Mouse (Mus musculus) spleen, adult 12 weeks (tissue): ENCODE data around the gene Slc2a4.
"Not testable (repeated sequence)": the region's sequence is repeated elsewhere in the genome, so short reads cannot be mapped to it uniquely, and the experiment has no call there.

ENCODE experiments used
- DNase-seq: peaks from one replicate; pipeline ENCODE4 v3.0.0; 2022; ENCODE audit warnings: low spot score

The Slc2a4 gene

DNA sequence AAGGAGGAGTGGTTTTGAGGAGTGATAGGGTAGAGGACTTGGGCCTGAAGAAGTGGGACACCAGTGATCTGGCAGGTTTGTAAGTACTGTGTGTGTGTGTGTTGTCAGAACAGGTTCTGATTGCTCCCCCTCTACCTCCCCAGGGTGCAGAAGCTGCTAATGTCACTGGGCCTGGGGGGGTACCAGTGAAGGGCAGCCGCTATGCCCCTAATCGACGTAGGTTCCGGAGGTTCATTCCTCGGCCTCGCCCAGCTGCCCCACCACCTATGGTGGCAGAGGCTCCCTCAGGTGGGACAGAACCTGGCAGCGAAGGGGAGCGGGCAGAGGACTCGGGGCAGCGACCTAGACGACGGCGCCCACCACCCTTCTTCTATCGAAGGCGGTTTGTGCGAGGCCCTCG is 8.3 kb downstream of the Slc2a4 start:
- DNase-seq, result no peak

DNA sequence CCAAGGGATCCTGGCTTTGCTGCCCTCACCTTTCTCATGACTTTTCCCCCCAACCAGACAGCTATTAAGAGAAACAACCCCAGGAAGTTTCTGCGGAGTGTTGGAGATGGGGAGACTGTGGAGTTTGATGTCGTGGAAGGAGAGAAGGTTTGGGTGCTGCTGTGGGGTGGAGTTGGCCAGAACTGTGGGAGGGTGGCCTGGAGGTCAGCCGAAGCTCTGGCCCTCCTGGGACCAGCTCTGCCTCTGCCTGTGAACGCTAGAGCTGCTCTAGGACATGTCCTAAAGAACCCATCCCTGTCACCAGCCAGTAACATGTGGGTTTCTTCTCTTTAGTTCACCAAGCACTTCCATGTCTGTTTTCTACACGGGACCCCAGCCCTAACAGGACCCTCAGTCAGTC is 8.8 kb downstream of the Slc2a4 start:
- no peak for DNase-seq

DNA sequence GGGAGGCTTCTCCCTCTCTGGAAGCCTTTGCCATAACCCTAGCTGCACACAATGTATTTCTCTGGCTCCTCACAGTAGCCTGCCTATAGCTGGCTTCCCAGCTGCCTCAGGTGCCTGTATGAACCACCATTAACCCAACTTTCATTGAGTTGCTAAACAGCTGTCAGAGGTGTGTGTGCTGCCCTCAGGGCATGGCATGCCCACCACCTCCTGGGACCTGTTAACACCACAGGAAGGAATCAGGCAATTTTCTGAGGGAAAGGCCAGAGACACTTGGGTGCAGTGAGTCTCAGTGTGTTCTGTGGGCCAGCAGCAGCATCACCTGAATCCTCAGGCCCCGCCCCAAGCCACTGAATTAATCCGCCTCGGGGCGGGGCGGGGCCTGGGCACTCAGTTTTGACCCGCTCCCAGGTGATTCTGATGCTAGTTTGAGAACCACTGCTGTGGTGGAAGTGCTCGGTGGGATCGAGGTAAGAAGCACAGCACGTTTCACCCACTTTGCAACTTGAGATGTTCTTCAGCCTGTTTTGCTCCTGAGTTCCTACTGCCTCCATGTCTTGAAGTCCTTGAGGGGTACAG is 9.5 kb downstream of the Slc2a4 start:
- DNase-seq, result no peak

DNA sequence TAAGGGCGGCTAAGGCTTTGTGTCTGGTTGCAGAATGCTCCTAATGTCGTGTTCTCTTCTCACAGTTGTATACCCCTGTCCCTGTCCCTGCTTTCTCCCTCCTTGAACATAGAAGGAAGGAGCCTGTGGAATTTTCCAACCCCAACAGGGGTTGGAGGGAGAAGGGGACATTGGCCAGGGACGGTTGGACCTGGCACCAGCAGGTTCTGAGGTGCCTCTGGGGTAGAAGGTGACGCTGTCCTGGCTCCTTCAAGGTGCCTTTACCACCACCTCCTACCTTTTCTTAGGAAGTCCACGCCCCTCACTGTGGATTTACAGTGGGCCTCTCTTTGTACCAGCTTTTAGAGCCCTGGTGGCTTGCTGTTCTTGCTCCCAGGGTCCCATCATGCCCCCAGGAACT is 10.2 kb downstream of the Slc2a4 start:
- DNase-seq, result no peak

DNA sequence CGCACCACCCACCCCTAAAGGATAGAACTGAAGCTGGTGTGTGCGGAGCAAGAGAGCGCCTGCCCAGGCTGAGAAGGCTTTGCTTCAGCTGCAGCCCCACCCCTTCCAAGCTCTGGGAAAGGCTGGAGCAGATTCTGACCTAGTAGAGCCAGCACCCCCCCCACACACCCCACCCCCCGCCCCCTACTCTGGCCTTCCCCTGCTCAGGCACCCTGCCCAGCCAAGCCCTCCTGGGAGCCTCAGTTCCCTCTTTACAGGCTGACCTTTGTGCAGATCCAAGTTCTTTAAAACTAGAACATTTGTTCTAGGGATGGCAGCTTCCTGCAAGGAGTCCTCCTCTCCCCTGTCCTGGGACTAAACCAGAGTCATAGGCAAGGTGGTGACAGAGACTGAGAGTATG is 10.6 kb downstream of the Slc2a4 start:
- DNase-seq, result no peak

DNA sequence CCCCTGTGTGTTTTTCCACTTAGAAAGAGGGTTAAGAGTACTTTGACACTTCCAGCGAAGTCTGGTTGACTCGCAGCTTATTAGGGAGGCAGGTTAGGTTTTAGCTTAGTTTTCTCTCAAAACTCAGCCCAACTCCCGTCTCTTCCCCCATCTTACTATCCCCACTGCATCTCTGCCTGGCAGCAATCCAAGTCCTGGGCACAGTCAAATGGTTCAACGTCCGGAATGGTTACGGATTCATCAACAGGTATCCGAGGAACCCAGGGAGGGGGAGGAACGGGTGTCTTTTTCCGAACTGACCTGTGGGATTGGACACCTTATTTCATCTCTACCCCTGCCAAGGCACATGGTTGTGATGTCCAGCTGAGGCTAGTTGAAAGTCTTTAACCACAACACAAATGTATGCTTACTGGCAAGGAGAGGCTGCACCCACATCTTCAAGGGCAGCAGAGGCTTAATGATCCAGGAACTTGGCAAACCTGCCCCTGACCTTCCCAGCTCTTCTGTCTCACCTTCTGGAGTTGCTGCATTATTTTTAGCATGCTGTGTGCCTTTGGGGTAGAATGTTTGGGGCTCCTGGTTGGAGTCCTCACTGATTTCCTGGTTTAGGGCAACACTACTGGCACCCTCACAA is 11.2 kb downstream of the Slc2a4 start:
- no peak for DNase-seq

DNA sequence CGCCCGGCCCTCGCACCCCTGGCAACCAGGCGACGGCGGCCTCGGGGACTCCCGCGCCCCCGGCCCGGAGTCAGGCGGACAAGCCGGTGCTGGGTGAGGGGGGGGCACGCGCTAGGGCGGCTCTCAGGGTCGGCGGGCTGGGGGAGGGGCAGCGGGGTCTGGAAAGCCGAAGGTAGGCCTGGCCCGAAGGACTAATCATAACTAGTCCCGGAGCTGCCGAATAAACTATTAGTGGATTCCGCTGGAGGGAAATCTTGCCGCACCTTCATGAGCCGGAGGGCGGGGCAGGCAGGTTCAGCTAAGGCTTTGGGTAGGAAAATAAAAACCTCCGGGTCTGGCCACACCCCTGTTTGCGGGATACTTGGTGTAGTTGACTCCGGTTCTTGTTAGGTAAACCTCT is 11.8 kb downstream of the Slc2a4 start:
- no peak for DNase-seq

DNA sequence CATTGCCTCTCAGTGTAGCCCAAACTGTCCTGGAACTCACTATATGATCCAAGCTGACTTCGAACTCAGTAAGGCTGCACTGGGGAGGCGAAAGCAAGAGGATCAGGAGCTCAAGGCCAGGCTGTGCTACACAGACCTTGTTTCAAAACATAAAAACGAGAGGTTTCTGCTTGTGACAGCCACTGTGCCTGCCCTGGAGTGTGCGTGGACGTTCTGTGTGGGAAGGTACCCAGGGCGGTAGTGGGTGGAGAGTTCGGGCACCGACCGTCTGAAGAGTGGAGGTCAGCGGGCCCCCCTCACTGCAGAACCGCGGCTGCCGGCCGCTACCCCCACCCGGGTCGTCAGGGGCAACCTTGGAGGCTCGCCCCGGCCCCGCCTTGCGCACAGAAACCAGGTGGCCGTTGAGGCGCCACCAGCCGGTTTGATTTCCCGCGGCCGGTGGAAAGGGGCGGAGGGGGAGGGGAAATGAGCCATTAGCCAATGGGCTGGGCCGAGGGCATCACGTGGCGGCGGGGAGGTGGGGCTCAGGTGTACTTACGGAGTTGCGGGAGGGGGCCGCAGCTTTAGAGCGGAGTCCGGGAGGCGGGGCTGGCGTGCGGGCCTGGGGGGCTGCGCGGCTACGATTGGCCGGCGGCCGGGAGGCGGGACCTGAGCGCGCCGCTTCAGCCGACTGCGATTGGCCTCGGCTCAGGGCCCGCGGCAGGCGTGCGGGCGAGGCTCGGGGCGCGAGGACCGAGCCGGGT is 12.7 kb downstream of the Slc2a4 start, which contains the start of gene Ybx2:
Gene Ybx2, plus strand, starts transcription at position 660 of the 743 bp plus-strand sequence.
- DNase-seq, result peak; percentile 73

DNA sequence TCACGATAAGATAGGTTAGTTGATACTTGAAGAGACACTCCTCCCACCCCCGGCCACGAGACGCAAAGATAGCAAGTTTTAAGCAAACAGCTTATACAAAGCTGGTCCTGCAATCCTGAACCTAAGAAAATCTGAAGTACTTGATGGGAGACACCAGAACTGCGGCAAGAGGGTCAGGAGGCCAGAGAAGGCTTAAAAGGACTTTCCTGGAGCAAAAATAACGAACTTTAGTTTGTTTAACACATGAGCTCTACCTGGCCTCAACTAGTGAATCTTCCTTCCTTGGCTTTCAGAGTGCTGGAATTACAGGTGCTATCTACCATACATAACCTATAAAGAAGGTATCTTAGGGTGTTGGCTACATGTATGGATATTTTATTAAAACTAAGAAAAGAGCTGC is 13.3 kb downstream of the Slc2a4 start:
- no peak for DNase-seq

DNA sequence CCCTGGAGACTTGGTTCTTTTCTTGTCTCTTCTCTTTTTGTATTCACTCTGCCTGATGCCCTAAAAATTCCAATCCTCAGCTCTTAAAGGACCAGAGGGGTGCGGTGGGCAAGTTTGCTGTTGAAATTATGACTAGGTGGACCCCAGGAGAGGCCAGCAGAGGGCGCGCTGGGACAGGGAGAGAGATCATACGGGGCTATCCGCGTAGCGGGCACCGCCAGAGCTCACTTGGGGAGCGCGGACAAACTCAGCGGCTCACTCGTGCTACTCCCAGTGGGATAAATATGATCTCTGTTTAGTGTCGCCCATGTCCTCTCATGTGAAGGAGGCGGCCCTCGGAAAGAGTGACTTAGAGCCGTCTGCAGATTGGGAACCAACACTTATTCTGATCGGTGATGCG is 13.8 kb downstream of the Slc2a4 start:
- DNase-seq, result peak; percentile 83

DNA sequence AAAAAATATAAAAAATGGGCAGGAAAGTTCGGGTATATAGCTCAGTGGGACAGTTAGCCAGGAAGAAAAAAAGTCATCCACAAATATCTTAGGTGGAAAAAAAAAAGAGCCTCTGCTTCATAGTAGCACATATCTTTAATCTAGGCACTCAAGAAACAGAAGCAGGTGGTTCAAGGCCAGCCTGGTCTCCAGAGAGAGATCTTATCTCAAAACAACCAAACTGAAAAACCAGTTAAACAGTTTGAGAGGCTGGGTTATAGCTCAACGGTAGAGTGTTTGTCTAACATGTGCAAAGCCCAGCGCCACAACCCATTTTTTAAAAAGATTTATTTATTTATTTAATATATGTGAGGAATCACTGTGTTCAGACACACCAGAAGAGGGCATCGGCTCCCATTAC is 14.9 kb downstream of the Slc2a4 start:
- no peak for DNase-seq

DNA sequence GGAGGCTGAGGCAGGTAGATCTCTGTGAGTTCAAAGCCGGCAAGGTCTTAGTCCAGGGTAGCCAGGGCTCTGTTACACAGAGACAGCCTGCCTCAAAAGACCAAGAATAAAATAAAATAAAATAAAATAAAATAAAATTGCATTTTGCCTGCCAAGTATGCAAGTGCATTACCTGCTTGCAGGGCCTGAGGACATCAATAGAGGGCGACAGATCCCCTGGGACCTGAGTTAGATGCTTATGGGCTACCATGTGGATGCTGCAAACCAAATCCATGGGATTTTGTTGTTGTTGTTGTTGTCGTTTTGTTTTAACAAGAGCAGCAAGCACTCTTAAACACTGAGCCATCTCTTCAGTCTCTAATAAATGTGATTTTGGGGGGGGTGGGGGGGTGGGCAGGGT is 15.7 kb downstream of the Slc2a4 start:
- DNase-seq, result no peak

DNA sequence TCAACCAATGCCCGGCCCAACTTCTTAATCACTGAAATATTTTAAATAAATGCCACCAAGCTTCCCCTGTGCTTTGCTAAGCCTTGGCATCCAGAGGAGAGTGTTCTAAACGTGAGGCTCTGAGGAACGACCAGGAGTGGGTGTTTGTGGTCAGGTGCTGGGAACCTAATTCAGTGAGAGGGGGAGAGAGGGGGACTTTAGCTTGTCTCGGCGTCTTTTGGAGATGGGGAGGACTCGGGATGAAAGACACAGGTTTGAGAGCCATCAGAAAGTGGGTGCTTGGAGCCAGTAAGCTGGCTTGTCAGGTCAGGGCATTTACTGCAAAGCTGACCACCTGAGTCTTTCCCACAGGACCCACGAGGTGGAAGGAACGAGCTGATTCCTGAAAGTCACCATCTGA is 16.2 kb downstream of the Slc2a4 start:
- no peak for DNase-seq

DNA sequence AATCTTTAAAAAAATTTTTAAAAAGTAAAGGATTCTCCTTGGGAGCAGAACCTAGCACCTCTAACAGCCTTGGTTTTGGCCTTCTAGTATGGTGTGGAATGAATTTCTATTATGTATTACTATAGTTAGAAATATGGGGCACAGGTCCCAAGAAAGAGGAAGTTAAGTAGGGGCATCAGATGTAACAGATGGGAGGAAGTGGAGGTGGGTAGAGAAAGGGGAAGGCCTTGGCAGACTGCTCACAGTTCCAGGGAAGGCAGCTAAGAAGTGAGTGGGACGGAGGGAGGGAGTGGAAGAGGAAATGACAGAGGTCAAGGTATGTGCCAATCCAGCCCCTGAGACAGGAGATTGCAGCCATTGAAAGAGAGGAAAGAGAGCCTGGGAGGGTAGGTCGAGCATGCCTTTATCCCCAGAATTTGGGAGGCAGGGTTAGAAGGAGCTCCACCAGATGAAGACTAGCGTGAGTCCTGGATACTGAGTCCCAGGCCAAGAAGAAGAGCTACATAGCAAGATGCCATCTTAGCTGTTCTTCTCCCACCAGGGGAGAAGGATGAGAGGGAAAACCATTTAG is 16.9 kb downstream of the Slc2a4 start:
- no peak for DNase-seq

DNA sequence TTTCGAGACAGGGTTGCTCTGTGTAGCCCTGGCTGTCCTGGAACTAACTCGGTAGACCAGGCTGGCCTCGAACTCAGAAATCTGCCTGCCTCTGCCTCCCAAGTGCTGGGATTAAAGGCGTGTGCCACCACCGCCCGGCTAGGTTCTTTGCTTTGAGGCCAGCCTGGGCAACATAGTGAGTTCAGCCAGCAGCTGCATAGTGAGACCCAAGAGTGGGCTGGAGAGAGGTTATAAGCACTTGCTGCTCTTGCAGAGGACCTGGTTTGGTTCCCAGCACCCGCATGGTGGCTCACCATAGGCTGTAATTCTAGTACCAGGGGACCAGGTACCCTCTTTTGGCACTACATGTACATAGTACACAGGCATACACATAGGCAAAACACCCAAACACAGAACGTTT is 17.8 kb downstream of the Slc2a4 start:
- not testable (repeated sequence) for DNase-seq

DNA sequence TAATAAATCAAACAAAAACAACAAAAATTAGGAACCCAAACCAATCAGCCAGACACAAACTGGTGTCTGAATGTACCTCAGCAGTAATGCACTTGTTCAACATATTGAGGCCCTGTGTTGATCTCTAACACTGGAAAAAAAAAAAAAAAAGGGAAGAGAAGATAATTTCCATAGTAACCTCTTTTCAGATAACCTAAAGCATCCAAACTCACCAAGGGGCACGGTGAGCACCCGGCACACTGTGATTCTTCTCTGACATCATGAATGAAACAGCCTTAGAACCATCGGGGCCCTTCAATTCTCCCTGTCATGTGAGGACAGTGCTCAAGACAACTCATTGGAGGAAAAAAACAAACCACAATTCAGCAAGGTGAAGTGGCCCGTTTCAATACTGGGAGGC is 18.3 kb downstream of the Slc2a4 start:
- DNase-seq, result no peak

DNA sequence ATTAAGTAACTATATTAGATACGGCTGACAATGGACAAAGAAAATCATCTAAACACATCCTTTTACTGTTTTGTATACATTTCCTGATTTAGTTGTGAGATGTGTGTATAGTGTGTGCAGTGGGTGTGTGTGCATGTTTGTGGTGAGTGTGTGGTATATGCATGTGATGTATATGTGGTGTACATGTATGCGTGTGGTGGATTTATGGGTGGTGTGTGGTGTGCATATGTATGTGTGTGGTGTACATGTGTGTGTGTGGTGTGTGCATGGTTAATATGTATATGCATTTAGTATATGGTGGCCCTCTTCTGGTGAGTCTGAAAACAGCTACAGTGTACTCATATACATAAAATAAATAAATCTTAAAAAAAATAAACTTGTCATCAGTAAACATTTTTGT is 20.5 kb downstream of the Slc2a4 start:
- DNase-seq, result no peak

DNA sequence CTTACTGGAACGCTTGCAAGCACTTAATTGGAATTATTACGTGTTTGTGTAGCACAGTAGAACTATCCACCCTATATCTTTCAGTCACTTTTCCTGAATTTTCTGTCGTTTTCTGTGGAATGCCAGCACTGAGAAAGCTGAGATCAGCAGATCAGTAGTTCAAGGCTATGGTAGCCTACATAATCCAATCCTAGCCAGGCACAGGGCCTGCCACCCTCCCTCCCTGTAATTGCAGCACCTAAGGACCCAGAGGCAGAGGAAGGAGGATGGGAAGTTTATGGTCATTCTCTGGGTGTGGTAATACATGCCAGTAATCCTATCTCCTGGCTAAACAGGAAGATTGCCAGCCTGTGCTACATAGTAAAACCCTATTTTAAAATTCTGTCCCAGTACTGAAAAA is 25.2 kb downstream of the Slc2a4 start:
- no peak for DNase-seq

DNA sequence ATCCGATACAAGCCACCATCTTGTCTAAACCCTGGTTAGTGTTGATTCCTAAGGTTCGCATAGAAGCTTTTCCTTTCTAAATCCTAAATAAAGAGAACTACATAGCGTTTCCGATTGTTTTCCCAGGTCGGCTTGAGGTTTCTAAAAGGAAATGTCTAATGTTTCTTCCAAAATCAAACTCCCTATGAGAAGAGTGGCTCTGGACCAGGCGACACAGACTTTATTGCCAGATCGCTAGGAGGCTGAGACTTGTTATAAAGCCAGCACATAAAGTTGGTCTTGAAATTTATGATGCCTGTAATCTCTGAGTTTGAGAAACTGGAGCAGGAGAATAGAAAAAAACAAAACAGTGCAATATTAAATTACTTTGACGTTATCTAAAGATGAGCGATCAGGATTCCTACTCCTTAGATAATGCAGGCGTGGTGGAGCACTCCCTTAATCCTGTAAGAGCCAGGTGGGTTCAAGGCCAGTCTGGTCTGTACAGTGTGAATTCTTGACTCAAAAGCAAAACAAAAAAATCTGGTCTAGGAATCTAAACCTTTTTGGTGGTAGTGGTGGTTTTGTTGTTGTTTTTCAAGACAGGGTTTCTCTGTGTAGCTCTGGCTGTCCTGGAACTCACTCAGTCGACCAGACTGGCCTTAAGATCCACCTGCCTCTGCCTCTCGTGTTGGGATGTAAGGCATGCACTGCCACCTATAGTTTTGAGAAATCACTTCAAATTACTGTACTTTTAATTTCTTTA is 25.8 kb downstream of the Slc2a4 start:
- DNase-seq, result no peak

DNA sequence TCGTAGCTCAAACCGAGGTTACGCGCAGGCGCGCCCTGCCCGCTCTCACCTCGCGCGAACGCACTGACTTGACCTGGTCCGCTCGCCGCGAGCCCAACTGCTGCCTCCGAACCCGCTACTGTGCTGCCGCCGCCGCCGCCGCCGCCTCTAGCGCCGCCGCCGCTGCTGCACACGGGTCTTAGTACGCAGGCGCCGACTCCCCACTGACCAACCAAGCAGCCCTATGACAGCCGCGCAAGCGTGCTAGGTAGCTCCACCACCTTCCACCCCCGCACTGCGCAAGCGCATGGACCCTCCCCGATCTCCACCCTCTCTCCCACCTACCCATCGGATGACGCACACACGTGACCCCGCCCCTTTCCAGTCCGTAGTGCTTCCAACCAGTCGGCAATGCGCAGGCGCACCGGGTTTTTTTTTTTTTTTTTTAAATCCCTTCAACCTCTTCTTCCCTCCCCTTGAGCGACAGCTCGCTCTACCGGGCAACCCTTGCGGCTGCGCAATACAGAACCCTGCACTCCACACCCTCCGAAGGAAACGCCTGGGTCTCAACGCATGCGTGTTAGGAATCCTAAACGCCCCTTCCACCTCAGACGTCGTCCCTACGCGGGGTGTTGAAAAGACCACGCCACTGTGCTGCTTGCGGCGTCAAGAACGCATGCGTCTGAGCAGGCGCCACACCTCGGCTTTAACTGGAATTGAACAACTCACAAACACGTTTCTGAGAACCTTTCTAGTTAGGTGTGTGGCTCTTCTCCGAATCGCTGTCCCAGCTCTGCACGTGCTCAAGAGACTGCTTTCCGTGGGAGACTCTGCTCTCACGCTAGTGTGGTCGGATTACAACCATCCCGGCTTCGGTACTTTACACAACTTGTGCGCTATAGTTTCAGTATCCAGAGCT is 26.6 kb downstream of the Slc2a4 start, which contains the start of gene Eif5a:
Gene Eif5a, minus strand, starts transcription at position 845 of the 898 bp plus-strand sequence.
- peak; percentile 100 for DNase-seq

DNA sequence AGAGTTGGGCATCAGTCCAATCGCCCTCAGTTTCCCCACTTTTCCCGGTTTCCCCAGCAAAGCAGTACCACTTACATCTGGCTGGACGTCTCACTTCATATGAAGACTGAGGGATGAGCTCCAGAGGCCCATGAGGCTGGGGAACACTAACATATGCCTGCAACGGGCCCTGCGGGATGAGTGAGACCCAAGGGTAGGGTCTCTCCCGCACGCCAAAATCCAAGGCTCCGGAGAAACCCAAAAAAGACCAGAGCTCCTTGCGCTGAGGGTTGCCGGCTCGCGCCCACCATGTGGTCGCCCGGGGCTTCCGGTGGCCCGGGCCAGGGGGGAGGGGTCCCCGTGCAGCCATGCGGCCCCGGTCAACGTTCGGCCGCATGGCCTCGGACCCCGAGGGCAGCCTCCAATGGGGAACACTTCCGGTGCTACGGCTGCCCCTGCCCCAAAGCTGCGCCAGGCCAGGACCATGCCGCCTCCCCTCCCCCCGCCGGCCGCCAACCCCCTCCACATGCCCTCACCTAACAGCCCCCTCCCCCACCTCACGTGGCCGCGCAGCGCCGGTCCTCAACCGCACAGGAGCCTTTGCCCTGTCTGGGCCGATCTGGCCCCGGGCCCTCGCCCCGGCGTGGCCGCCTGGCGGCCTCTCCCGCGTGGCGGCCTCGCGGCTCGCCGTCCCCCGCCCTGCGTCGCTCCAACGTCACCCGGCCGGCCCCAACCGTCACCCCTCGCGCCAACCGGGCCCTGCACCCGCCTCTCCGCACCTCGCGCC is 27.5 kb downstream of the Slc2a4 start:
- DNase-seq, result no peak
